Mouse (Mus musculus) gastrocnemius, postnatal 10 days (tissue): ENCODE data around the gene Col27a1. TPM values are rescaled to one million over a fixed set of nuclear protein-coding genes. Genes with fewer than 3 reads are reported as not detected.

Experiments used
- DNase-seq: peaks from one replicate; pipeline ENCODE4 v3.0.0; 2021; ENCODE audit warnings: mixed read lengths
- total RNA-seq, 2 experiments: library from RNA; stranded (reverse); gene quantifications; 2 replicates each; pipeline ENCODE4 v1.2.3; 2021

Gene Col27a1
- total RNA-seq, 2 experiments from 2014 or later: 3.8 to 6.6 TPM

DNA sequence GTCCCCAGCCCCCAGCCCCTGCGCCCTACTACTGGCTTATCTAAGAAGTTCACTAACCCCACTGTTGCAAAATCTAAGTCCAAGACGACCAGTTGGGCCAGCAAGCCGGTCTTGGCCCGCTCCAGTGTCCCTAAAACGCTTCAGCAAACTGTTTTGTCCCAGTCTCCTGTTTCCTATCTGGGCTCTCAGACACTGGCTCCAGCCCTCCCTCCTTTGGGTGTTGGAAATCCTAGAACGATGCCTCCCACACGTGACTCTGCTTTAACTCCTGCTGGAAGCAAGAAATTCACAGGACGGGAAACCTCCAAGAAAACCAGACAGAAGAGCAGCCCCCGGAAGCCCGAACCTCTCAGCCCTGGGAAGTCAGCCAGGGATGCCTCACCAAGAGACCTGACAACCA, 11.6 kb downstream of the Col27a1 start:
- DNase-seq: no peak

DNA sequence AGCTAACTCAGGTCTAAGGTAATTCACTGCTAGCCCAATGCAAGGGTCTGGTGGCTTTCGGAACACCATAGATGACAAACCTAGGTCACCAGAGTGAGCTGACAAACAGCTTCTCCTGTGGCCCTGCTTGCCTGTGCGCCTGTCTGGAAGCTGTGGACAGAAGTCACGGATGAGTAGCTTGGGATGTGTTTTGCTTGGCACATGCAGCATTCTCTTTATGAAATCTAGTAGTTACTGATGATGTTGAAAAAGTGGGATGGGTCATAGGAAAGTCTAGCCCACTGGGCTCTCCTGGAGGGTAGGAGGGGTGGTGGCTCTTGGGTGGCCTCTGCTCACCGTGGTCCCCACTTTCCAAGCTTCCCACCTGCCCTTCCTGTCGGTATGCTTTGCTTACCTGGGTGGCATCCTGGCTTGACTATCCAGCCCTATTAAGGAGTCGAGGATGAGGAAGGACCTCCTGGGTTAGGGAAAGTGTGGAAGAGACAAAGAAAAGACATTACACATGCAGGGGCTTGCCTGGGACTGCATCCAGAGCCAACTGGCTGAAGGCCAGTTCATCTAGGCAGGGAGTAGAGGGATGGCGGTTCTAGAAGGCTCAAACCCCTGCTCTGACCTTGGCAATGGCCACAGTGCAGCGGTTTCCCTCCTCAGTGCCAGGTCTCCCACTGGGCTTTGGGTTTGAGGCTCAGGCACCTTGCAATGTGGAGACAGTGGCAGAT, 12.5 kb downstream of the Col27a1 start:
- no peak for DNase-seq

DNA sequence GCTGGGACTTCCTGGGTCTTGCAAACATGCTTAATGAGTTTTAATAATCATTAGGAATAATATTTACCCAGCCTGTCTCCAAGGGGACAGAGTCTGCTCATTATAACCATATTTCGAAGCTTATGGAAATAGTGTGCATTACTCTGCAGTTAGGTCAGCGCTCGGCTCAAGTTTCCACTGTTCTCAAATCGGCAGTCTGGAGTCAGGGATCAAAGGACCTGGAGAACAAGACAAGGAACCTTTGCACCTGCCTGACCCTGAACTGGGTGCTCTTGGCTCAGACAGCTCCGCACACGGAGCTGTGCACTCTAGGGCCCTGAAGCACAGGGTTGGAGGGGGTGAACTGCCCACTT, 13.1 kb downstream of the Col27a1 start:
- DNase-seq: no peak

DNA sequence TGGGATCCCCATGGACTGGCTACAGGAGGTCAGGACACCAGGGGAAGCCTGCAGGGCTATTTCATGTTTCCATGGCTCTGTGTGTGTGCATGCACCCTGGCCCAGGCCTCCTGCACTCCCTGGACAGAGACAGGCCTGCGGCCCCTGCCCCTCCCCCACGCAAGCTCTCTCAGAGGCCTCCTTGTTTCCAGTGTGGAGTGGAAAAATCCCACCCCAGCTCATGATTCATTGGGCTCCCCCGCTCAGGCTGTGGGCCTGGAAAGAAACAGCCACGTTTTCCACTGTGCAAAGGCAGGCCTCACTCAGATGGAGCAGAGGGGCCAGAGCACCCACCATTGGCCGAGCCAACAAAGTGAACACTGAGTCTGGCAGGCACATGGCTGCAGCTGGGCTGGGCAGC, 15.1 kb downstream of the Col27a1 start:
- DNase-seq: peak; percentile 47

DNA sequence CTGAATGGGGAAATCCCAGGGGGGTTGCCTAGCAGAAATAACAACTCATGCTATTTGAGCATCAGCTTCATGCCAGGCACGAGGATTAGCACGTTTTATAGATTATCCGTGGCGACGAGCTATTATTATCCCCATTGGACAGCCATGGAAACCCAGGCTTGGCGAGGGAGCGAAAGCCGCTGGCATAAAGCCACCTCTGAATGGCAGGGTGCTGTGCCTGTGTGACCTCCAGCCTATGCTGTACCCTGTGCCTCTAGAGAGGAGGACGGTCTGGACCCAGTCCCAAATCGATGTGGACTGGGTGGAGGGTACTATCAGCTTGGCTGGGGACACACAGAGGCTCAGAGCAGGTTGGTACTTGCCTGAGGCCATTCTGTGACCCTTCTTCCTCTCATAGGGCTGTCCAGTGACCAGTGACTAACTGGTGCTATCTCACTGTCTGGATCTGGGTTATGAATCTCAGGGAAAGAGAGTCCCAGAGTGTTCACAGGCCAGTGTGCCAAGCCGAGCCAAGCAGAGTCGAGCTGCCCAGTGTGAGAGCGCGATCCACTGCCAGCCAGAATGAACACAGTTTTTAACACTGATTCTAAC, 16.3 kb downstream of the Col27a1 start:
- DNase-seq: no peak

DNA sequence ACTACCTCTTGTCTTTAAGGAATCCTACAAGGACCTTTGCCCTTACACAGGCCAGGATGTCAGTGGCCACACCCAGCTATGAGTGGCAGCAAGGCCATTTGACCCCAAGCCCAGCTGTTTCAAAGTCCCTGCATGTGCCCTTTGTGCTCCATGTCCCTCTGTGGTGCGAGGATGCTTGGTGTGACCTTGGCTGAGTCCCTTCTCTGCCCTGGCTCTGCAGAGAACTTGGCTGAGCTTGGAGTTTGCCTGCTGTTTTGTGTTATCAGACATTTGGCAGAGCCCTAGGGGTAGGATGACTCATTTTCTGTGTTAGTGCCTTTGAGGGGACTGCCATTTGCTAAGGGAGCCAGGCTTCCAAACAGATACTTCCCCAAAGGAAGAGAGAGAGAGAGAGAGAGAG, 17.3 kb downstream of the Col27a1 start:
- DNase-seq: no peak

DNA sequence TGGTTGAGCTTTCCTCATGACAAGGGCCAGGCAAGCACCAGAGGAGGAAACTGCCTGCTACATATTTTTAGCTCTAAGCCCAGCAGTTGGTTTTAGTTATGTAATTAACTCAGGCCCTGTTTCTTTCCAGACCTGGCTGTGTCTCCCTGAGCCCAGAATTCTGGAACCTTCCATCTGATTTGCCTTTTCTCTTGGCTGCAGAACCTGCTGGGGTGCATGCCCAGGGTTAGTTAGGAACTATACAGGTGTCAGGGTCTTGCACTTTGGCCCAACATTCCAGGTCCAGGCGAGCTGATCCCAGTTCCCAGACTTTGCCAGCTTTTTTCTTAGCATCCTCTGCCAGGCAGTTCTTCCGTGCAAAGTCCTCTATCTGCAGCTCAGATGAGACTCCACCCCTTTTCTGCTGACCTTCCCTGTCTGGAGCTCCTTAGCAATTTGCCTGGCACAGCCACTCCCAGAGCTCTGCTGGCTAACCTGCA, 18.8 kb downstream of the Col27a1 start:
- DNase-seq: no peak

DNA sequence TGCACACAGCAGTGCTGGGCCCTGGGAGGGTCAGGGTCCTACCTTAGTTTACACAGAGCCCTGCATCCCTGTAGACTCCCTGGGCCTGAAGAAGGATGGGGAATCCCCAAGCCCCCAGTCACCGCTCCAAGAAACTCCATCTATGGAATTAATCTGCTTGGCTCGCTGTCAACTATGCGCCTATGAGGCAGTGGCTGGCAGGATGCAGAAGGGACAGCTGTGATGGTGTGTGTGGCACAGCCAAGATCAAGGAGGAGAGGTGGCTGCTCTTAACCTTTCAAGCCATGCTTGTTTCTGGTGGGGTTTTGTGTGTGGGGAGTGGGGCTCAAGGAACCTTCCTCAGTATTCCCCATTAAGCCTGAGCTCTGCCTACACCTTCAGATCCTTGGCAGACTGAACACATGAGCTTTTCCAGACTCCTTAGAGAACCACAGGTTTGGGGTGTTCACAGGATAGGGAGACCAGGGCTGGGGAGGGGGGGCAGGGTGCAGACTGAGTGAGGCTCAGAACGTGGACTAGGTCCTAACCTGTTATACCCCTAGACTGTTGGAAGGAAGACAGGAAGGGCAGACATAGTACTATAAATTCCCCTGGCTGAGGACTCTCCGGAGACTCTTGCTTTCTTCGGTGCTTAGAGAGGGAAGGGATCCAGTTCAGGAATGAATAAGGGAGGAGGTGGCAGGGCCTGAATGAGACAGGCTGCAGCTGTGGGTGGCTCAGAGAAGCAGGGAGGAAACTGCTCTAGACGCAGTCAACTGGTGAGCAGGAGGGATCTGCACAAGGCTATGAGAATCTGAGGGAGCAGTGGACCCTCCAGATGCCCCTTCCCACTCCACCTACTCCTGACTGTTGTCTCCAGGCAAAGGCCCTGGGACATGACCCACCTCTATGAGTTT, 20.0 kb downstream of the Col27a1 start:
- peak; percentile 61 for DNase-seq

DNA sequence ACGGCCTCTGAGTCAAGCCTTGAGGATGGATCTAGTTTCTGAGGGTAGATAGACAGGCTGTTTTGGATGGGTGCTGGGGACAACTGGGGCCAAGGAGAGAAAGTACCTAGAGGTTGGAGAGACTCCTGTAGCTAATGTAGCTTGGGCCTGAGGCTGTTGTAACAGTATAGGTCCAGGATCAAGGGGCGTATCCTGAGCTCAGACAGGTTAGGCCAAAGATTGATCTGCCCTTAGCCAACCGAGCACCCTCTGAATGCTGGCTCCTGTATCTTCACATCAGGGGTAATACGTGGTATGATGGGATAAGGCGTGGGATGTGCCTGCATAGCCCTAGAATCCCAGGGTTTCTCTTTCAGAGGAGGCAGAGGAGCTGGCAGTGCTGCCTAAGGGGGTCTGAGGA, 21.0 kb downstream of the Col27a1 start:
- DNase-seq: no peak

DNA sequence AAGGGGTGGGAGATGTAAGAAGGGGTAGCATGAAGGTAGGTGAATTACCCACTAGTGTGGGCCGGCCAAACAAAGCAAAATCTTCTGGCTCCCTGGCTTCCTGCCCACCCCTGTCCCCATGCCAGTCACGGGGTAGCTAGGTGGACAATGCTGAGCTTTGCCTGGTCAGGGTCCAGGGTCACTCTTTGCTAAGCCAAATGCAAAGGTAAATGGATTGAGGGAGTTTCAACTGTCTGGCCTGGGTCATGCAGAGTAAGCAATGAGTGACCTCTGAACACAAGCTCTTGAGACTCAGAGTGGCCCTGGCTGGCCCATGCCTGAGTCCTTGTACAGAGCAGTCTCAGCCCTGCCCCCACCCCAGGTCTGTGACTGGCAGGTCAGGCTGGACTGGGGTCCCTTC, 22.4 kb downstream of the Col27a1 start:
- DNase-seq: no peak

DNA sequence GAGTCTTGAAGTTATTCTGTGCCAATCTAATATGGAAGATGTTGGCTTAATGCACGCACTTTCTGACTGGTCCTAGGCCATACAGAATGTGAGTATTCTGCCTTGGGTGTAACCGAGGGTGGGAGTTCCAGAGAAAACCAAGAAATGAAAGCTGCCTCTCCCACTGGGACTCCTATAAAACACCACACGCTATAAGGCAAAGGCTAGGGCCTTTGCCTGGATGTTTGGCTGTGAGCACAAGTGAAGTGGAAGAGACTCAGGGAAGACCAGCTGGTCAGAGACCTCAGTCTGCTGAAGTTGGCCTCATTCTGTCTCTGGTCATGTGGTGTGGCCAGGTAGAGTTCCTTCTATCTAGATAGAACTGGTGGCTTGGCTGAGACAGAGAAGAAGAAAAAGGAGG, 23.4 kb downstream of the Col27a1 start:
- DNase-seq: no peak

DNA sequence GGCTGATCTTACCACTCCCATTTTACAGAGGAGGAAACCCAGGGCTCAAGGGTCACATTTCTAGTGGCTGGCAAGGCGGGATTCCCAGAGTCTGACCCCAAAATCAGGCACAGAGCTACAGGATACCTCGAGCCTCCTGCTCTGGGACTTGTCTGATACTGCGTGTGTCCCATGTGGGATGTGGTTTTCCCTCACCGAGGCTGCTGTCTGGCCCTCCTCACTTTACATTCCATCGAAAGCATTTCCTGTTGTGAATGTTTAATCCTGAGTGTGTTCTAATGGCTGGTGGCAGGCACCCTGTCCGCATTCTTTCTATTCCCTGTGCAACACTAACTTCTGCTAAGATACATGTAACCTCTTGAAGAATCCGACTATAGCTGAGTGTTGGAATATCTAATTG, 24.3 kb downstream of the Col27a1 start:
- DNase-seq: no peak

DNA sequence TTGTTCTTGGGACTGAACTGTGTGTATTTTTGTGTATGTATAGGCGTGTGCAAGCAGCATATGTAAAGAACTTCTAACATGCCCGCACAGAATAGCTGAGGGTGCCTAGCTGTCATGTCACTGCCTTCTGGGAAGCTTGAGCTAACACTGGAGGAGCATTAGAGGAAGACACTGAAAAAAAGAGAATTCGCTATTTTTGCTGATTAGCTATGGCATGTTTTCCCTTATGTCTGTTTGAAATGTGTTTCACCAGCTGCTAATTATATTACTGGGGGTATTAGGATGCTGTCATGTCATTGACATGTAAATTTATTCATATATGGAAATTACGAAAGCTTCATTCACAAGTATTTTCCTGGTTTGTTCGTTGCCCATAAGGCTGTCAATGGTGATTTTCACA, 24.9 kb downstream of the Col27a1 start:
- no peak for DNase-seq

DNA sequence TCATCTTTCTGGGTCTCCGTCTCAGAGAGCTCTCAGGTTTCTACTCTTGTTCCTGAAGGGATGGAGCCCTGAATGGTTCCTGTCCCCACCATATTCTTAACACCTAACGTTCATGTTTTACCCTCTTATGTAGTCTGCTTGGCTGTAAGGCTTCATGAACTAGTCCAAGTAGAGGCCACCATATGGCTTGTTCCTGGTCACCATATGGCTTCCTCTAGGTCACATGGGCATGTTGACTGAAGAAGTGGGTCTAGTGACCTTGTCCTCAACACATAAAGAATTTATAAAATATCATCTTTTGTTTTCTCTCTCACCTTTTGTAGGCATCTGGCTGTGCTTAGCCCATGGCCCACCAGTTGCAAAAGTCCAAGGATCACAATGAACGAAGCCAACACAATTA, 27.2 kb downstream of the Col27a1 start:
- DNase-seq: no peak

DNA sequence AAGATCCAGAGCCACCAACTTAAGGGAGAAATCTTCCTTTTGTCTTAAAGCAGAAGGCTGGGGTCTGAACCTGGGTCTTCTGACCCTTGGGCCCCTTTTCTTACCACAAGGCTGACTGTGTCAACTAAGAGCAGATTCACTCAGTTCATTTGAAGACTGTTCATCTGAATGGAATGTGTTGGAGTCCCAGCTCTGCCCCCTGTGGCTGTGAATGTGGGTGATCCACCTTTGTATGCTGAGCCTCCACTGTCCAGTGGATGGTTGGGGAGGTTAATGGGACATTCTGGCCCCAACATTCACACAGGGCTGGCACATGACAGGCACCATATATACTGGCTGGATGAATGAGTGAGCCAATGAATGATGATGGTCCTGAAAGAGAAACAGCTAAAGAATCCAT, 34.2 kb downstream of the Col27a1 start:
- no peak for DNase-seq

DNA sequence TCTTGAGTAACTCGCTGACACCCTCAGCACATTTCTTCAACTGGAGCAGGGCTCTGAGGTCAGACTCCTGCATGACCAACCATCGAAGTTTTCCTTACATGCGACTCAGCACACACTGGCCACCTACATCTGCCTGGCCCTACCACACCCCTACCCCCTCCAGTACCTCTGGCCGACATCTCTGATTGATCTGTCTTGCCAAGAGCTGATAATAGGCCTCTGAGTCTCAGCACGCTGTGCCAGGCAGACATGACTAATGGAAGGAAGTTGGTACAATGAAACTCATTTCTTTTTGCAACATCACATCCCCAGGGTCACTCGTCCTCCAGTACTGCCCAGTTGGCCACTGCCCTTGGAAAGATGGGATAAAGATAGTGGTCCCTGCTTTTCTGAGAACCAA, 35.1 kb downstream of the Col27a1 start:
- no peak for DNase-seq

DNA sequence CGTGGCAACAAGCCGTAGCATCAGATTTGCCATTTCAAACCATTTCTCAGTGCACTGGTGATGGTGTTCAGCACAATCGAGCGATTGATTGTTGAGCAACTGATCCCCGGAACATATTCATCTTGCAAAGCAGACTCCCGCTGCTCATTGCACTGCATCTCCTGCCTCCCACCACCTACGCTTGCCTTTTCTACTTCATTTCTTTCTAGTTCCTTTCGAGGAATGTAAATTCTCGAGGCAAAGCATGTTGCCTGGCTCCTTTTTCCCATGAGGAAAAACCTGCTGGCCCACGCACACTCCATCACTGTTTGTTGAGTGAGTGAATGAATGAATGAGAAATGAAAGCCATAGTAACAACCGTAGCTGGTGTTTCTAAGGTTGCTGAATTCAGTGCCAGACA, 38.0 kb downstream of the Col27a1 start:
- DNase-seq: no peak

DNA sequence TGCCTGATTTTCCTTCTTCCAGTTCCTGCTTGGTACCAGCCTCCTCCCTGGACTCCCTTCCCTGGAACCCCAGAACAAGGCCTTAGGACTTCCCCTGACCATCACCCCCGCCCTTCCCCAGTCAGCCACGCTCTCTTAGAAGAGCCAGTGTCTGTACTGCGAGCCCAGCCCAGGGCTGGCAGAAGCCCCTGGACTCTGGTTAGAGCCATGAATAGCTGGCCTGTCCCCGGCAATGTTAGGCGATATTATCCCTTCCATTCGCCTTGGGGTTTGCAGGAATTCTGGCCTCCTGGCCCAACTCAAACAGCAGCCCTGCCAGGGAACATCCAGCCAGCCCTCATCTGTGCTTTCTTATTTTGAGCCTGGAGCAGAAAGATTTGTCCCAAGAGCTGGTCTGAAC, 39.9 kb downstream of the Col27a1 start:
- peak; percentile 55 for DNase-seq

DNA sequence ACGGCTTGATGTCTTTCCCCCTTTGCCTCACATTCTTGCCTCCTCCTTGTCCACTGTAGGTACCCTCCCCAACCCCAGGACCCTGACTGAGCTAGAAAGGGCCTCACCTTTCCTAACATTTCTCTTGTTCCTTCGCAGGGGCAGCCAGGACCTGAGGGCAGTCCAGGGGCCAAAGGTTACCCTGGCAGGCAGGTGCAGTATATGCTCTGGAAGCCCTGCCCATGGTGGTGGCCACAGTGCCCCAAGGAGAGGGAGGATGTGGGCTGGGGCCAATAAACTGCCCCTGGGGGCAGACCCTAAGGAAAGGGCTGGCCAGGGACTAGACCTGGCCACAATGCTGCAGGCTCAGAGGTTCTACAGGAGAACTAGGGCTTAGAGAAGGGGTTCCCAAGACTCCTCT, 40.3 kb downstream of the Col27a1 start:
- DNase-seq: no peak

DNA sequence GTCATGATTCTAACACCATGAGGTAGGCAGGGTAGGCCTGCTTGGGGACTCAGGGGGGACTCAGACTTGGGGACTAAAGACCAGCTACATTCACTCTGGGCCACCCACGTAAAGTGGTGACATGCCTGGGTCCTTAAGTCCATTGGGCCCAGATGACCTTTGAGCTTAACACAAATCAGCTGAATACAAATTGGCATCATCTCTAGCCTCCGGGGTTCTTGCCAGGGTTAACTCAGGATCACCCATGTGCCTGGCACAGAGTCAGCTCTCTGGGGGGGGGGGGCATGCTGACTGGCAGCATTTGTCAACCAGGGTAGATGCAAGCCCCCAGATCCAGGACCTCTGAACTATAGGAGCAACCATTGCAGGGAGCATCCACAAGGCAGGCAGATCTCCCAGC, 42.6 kb downstream of the Col27a1 start:
- DNase-seq: no peak

DNA sequence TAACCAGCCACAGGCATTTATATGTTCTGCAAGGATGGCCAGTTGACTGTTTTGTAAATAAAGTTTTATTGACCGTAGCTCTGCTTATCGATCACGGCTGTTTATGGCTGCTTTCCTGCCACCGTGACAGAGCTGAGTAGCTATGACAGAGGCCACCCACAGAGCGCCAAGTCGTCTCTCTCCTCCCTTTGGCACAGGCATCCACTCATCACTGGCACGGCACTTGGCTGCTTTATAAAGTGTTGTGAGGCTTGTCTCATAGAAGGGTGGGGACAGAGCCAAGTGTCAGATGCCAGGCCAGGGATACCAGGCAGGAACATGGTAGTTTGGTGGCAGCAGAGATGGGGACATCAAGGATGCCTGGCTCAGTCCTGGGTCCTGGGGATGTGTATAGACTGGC, 43.5 kb downstream of the Col27a1 start:
- no peak for DNase-seq

DNA sequence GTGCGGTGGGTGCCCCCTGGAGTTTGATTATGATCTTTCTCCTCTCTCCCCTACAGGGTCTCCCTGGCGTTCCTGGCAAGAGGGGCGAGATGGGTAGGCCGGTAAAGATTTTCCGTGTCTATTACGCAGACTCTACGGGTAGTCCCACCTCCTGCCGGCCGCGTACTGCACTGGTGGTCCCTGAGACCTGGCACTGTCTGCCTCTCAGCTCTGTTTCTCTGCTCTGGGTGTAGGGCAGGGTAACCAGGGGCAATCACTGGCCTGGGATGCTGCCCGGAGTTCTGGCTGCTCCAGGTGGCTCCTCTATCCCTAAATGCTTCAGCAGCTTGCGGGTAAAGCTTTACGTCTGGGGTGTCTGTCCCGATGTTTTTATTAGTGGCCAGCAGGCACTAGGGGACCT, 44.3 kb downstream of the Col27a1 start:
- DNase-seq: no peak

DNA sequence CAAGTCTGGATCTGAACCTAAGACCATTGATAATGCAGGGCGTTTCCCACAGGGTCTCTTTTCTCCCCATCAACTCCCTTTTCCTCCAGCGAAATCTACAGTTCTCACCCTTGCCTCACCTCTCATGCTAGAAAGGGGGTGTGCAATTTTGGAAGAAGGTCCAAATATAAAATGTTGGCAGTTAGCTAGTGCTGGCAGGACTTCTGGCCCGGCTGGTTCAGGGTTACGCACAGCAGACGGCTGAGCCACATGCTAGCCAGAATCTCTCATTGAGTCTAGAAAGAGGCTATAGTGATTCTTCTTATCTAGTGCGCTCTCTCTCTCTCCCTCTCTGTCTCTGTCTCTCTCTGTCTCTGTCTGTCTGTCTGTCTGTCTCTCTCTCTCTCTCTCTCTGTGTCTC, 45.3 kb downstream of the Col27a1 start:
- no peak for DNase-seq
